Mouse (Mus musculus) hindbrain, embryonic 16.5 days (tissue): ENCODE measurements around the gene Rexo4. TPM values are rescaled to one million over a fixed set of nuclear protein-coding genes. Genes with fewer than 3 reads are reported as not detected.
A peak's percentile ranks its signal among the peaks of the same experiment; 100 is the strongest.

Experiments
- ATAC-seq: fragments of 200-750 bp; cut with Nextera tagmentation; 2 replicates; pipeline ENCODE4 v1.8.0; 2017; ENCODE audit warnings: moderate TSS enrichment, moderate library complexity
- H3K27ac ChIP-seq: fragments of 300-500 bp; sonication (generic); 2 replicates; pipeline ENCODE4 v1.5.1; 2014; ENCODE audit warnings: low read depth, mild to moderate bottlenecking, control low read depth, low read length, moderate library complexity
- H3K27me3 ChIP-seq: fragments of 300-500 bp; sonication (generic); replicated peaks from 2 replicates; pipeline ENCODE4 v1.6.1; 2014; ENCODE audit warnings: low read length; ENCODE audit not compliant: control insufficient read depth, insufficient read depth
- H3K36me3 ChIP-seq: fragments of 300-500 bp; sonication (generic); 2 replicates; pipeline ENCODE4 v1.6.1; 2014; ENCODE audit warnings: mild to moderate bottlenecking, low read length, moderate library complexity, mixed read lengths; ENCODE audit not compliant: control insufficient read depth, insufficient read depth
- H3K4me1 ChIP-seq: fragments of 300-500 bp; sonication (generic); 2 replicates; pipeline ENCODE4 v1.6.1; 2014; ENCODE audit warnings: low read depth, low read length; ENCODE audit not compliant: control insufficient read depth, insufficient read depth
- H3K4me2 ChIP-seq: fragments of 300-500 bp; sonication (generic); 2 replicates; pipeline ENCODE4 v1.6.1; 2014; ENCODE audit warnings: mild to moderate bottlenecking, low read length, control low read depth, moderate library complexity
- H3K4me3 ChIP-seq: fragments of 300-500 bp; sonication (generic); 2 replicates; pipeline ENCODE4 v1.5.1; 2014; ENCODE audit warnings: mild to moderate bottlenecking, low read length, control low read depth, moderate library complexity
- H3K9ac ChIP-seq: fragments of 300-500 bp; sonication (generic); 2 replicates; pipeline ENCODE4 v1.6.1; 2014; ENCODE audit warnings: low read depth, mild to moderate bottlenecking, control low read depth, low read length, moderate library complexity
- H3K9me3 ChIP-seq: fragments of 300-500 bp; sonication (generic); 2 replicates; pipeline ENCODE4 v1.6.1; 2014; ENCODE audit warnings: mild to moderate bottlenecking, low read length, moderate library complexity; ENCODE audit not compliant: control insufficient read depth
- WGBS: fragments of 180-500 bp; shearing (Covaris S2); extraction: QIAGEN DNeasy Blood & Tissue Kit; methylation state at CpG from one replicate; pipeline ENCODE4 v1.1.7; 2014; 5-methylcytosine and 5-hydroxymethylcytosine counted together
- polyA plus RNA-seq: library from polyadenylated mRNA; unstranded; fragments of >200 nt; fragmentation: Nextera tagmentation; extraction: Ambion mirVana; gene quantifications from 2 replicates; pipeline ENCODE4 v1.2.1, GENCODE M21; 2015

Rexo4 gene
- polyA plus RNA-seq, 1 experiment from 2014 or later, result 39.6 TPM

DNA sequence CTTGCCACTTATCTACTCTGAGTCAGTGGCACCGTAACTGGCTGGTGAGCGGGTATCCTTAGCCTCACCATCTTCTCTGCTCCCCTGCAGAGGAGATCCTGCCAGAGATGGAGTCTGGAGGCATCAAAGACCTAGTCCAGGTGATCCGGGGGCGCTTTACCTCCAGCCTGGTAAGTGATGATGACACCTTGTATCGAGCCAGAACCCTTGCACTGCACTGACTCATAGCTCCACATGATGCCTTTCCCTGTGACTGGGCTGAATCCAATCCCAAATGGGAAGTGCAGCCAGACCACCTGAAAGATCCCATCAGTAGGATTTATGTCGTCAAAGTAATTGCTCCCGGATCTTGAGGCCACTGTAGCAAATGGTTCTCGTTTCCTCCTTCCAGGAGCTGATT is 11.3 kb downstream of the Rexo4 start:
- no peak overlapping the region for H3K4me3 ChIP-seq
- H3K9ac ChIP-seq, result no peak overlapping the region
- no peak overlapping the region for H3K4me2 ChIP-seq
- H3K27ac ChIP-seq, result no peak overlapping the region
- no peaks in the 10 kb centered on the region for H3K4me1 ChIP-seq
- H3K36me3 ChIP-seq, result peaks cover 34% of the 10 kb centered on the region
- no peaks in the 10 kb centered on the region for H3K9me3 ChIP-seq
- WGBS, result 89% methylated on average over 8 of the region's 8 CpGs
- no peaks in the 10 kb centered on the region for H3K27me3 ChIP-seq
- no peak for ATAC-seq

DNA sequence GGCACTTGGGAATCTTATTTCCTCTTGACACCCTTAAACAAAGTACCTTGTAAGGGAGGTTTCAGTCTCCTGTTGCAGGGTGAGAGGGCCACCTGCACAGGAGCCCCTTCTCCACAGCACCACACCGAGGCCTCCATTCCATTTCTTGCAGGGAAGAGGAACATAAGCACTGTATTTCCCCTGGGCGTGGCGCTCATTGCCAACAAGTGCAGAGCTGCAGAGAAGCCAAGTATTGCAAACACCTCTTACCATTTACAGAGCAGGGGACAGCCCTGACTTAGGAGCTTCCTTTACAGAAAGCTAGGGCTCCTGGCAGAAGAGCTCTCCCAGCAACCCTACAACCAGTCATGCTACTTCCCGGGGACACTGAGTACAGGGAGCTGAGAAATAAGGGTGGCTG is 12.0 kb downstream of the Rexo4 start:
- 95% methylated on average over 4 of the region's 4 CpGs for WGBS
- Histone ChIP-seq H3K36me3 (peaks cover 28% of the 10 kb centered on the region), H3K27ac (no peak overlapping the region), H3K4me2 (no peak overlapping the region), H3K27me3 (no peaks in the 10 kb centered on the region), H3K4me1 (no peaks in the 10 kb centered on the region), H3K9ac (no peak overlapping the region), H3K9me3 (no peaks in the 10 kb centered on the region), H3K4me3 (no peak overlapping the region)
- no peak for ATAC-seq

DNA sequence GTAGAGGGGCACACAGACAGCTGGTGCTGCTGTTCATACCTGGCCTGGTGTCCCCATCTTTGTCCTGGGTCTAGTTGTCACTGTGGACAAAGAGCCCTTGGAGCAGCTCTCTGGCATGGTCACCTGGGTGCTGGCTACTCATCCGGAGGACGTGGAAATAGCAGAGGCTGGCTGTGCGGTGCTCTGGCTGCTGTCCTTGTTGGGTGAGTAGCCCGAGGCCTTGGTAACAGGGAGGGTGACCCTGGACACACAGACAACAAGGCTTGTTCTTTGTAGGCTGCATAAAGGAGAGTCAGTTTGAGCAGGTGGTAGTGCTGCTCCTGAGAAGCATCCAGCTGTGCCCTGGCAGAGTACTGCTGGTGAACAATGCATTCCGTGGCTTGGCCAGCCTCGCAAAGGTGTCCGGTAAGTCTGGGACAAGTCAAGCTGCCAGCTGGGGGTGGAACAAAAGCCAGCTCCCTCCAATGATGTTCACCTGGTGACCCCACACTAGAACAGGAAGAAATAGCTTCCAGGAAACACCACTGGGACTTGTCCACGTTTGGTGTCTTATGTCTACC is 12.8 kb downstream of the Rexo4 start:
- Histone ChIP-seq H3K9ac (no peak overlapping the region), H3K4me1 (no peaks in the 10 kb centered on the region), H3K36me3 (peaks cover 25% of the 10 kb centered on the region), H3K27me3 (no peaks in the 10 kb centered on the region), H3K4me2 (no peak overlapping the region), H3K4me3 (no peak overlapping the region), H3K9me3 (no peaks in the 10 kb centered on the region), H3K27ac (no peak overlapping the region)
- no peak for ATAC-seq
- 90% methylated on average over 8 of the region's 8 CpGs for WGBS

DNA sequence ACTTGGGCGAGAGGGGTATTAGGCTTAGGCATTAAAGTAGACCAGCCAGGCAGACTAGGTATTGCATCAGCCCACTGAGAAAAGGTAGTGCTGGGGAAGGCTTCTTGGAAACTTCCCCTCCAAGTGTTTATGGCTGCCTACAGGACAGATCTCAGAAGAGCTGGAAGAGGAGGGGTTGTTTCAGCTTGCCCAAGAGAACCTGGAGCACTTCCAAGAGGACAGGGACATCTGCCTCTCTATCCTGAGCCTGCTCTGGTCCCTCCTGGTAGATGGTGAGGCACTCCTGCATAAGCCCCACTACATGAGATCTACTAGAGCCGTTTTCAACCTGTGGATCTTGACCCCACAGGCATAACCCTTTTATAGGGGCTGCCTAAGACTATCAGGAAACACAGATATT is 13.8 kb downstream of the Rexo4 start:
- no peak for ATAC-seq
- no peaks in the 10 kb centered on the region for H3K9me3 ChIP-seq
- H3K4me3 ChIP-seq, result no peak overlapping the region
- no peak overlapping the region for H3K27ac ChIP-seq
- 93% methylated on average over 2 of the region's 2 CpGs for WGBS
- no peak overlapping the region for H3K4me2 ChIP-seq
- H3K27me3 ChIP-seq, result no peaks in the 10 kb centered on the region
- peaks cover 20% of the 10 kb centered on the region for H3K36me3 ChIP-seq
- no peak overlapping the region for H3K9ac ChIP-seq
- H3K4me1 ChIP-seq, result no peaks in the 10 kb centered on the region

DNA sequence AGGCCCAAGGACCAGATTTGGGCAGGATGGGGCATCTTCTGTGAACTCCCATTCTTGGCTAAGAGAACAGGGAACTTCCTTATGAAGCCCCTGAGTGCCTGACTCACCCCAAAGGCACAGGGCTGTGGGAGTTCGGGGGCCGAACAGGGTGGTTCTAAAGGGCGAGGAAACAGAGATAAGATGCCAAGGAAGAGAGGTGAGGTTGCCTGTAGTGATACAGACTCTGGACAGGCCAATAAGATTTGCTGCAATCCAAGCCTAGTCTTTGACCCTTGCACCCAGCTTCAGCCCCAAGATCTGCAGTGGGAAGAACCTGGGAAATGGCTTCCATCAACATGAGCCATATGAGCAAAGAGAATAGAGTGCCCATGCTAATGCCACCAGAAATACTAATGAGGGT is 20.9 kb downstream of the Rexo4 start:
- H3K4me2 ChIP-seq, result no peak overlapping the region
- no peak for ATAC-seq
- H3K4me3 ChIP-seq, result no peak overlapping the region
- H3K4me1 ChIP-seq, result no peaks in the 10 kb centered on the region
- 96% methylated on average over 3 of the region's 3 CpGs for WGBS
- H3K9me3 ChIP-seq, result no peaks in the 10 kb centered on the region
- 0 out of 2 replicates have a peak, but pooled peaks cover 2% of the 10 kb centered on the region for H3K36me3 ChIP-seq
- H3K9ac ChIP-seq, result no peak overlapping the region
- no peak overlapping the region for H3K27ac ChIP-seq
- H3K27me3 ChIP-seq, result no peaks in the 10 kb centered on the region

DNA sequence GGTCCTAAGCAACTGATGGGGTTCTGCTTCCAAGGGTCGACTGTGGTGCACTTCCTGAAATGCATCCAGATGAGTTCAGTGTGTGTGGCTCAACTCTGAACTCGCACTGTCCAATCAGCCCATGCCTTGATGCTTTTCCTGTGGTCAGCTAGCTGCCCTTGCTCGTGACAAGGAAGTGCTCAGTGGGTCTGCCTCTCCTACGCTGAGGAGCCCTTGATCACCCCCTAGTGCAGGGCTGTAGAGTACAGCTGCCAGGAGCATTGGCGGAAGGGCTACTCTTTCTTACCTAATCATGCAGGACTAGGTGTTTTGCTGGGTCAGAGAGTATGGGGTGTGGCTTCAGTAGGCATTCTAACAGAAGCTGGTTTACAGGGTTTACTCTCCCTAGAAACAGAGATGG is 22.6 kb downstream of the Rexo4 start:
- Histone ChIP-seq H3K4me2 (no peak overlapping the region), H3K9me3 (no peaks in the 10 kb centered on the region), H3K27ac (no peak overlapping the region), H3K4me3 (no peak overlapping the region), H3K4me1 (no peaks in the 10 kb centered on the region), H3K36me3 (0 out of 2 replicates have a peak, but pooled peaks cover under 1% of the 10 kb centered on the region), H3K27me3 (no peaks in the 10 kb centered on the region), H3K9ac (no peak overlapping the region)
- ATAC-seq, result no peak
- 46% methylated on average over 5 of the region's 5 CpGs for WGBS

DNA sequence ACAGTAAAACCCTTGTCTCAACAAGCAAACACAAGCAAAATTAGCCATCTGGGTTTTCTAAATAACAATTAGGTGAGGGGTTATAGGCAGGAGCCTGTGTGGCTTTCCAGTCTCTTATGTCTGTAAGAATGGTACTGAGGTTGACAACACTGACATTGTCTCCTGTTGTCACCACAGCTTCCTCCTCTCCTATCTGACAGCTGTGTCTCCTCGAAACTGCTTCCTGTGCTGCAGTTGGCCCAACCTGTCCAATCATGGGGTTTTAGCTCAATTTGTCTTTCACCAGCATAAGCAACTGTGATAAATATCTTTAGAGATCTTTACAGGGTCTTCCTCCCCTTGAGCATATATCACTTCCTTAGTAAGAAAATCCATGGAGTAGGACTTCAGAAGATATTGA is 27.8 kb downstream of the Rexo4 start:
- no peak overlapping the region for H3K27ac ChIP-seq
- no peaks in the 10 kb centered on the region for H3K36me3 ChIP-seq
- WGBS, result 80% methylated on average over 1 of the region's 1 CpGs
- ATAC-seq, result no peak
- no peak overlapping the region for H3K9ac ChIP-seq
- peaks cover 11% of the 10 kb centered on the region for H3K4me1 ChIP-seq
- no peak overlapping the region for H3K4me3 ChIP-seq
- no peaks in the 10 kb centered on the region for H3K9me3 ChIP-seq
- H3K4me2 ChIP-seq, result no peak overlapping the region
- no peaks in the 10 kb centered on the region for H3K27me3 ChIP-seq

DNA sequence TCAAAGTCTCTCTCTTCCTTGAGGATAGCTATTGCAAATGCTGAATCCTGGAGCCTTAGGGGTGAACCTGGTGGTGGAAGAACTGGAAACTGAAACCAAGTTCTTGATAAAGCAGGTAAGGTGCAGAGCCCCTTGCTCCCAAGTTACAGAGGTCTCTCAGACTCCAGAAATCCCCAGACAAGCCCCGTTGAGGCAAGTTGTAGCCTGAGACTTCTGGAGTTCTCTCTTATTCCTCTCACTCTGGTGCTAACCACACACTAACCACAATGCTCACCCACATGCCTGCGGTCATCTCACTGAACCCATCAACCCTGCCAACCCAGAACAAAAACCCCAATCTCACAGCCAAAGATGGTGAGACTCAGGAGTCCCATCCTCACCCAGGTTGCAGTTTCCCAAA is 28.9 kb downstream of the Rexo4 start:
- Histone ChIP-seq H3K4me3 (no peak overlapping the region), H3K27me3 (no peaks in the 10 kb centered on the region), H3K9me3 (no peaks in the 10 kb centered on the region), H3K36me3 (peaks cover 3% of the 10 kb centered on the region; the same call in 1 of the 2 replicates), H3K9ac (no peak overlapping the region), H3K4me2 (no peak overlapping the region), H3K4me1 (peaks cover 22% of the 10 kb centered on the region), H3K27ac (no peak overlapping the region)
- ATAC-seq, result no peak
- 97% methylated on average over 2 of the region's 2 CpGs for WGBS

DNA sequence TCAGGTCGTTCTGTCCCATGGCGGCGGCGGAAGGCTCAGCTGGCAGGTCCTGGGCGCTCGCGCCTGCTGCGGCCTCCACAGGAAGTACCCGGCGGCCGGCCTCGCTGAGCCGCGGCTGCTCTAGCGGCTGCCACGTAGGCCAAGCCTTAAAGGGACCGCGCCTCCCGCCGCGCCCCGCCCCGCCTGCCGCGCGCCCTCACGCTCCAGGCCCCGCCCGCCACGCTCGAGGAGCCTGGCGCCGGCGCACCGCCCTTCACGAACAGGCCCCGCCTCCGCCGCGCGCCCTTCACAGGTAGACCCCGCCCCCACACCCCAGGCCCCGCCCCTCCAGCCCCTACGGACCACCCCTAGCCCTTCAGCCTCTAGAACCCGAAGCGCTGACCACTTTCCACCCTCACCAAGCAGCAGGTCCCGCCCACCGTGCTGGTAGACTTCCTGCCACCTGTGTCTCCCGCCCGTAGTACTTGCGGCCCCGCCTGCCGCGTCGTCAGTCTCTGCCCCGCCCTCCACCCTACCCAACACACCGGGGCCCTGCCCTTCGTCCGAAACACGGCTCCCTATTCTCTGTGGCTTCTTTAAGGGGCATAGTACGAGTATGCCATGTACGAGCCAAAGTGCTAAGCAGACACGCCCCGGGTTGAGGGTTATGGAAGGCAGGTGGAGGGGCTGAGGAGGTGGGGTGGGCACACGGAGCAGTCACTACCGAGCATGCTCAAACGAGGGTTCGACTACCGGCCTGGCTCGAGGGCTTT is 30.7 kb downstream of the Rexo4 start, which contains the start of the genes Surf4 and Stkld1:
Gene Surf4, minus strand, starts transcription at position 625 of the 752 bp plus-strand sequence.
Gene Stkld1, plus strand, starts transcription at position 744 of the 752 bp plus-strand sequence.
- Histone ChIP-seq H3K4me2 (peak within 1 kb of the TSS; percentile 86), H3K9me3 (no peaks in the 10 kb centered on the region), H3K27ac (peak within 1 kb of the TSS; percentile 79), H3K27me3 (no peaks in the 10 kb centered on the region), H3K9ac (peak within 1 kb of the TSS; percentile 90), H3K4me3 (peak within 1 kb of the TSS; percentile 98), H3K4me1 (peaks cover 22% of the 10 kb centered on the region), H3K36me3 (peaks cover 3% of the 10 kb centered on the region; the same call in 1 of the 2 replicates)
- ATAC-seq, result peak; percentile 97
- WGBS, result under 1% methylated on average over 42 of the region's 70 CpGs
